Mouse (Mus musculus): ENCODE results near the gene Mcub.
A peak's percentile ranks its signal among the peaks of the same experiment; 100 is the strongest.

Gene Mcub

DNA sequence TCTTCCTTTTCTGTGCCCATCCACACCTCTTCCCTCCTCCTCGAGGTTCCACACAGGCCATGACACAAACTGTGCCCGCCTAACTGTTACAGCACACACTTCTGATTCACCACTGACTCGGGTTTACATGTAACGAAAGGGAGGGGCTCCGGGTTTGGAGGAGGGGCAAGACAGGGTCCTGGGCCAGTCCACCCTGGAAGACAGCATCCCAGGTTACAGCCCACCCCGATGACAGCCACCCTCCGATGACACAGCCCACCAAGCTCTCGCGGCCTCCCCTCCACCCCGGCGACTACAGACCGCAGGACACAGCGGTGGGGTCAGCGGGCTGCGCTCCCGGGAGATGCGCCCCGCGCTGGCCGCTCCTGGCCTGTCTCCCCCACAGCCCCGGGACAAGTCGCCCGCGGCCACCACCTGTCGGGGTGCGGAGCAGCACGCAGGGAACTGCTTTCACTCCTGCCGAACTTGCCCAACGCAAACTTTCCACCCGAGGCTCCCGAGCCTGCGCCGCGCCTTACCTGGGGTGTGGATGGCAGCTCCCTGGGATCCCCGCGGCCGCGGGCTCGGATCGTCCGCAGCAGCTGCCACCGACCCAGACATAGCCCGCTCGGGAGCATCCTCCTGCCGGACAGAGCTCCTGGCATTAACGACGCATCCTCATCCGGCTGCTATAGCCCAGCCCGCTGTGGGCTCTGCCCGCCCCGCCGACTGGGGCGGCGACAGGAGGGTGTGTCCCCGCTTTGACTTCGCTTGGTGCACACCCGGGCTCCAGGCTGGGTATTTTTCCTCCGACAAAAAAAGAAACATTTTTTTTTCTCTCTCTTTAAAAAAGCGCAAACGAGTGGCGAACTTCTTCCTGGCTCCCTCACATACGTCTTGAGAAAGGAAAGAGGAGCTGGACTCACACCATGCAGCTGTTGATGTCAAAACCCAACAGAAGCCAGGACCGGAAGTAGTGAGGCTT is at the start of gene Mcub:
Mcub (minus strand) TSS at position 775 of the 964 bp plus-strand sequence.
- DNase-seq = peak; percentile 7 to 12

DNA sequence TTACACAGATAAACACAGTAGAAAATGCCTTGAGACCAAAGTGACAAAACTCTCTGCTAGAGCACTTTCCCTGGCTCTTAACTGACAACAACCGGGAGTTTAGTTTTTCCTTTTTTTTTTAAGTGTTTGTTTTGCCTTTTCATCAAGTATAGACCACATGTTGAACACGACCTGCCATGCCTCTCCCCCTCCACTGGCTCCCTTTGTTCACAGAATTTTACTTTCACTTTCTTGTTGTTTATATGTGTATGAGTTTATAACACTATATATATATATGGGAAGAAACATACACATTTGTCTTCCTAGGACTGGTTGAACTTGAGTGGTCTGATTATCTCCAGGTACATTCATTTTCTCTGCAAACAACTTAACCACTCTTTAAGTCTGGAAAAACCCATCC is 42.9 kb upstream of the Mcub start:
- no peak for DNase-seq

DNA sequence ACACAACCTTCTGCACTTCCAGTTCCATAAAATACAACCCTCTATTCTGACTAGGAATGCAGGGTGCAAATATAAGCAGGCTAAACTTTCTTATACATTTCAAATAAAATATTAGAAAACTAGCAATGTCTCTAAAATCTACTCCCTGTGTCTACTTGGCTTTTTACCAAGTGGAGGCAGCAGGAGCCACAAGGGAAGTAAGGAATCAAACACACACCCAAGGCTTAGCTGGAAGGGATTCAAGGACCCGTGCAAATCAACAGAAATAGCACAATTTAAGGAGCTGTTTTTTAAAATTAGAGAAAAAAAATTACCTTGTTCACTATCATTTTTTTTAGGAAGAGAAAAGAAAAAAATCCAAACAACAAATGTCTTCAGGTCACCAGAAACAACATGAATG is 41.2 kb upstream of the Mcub start:
- DNase-seq = no peak

DNA sequence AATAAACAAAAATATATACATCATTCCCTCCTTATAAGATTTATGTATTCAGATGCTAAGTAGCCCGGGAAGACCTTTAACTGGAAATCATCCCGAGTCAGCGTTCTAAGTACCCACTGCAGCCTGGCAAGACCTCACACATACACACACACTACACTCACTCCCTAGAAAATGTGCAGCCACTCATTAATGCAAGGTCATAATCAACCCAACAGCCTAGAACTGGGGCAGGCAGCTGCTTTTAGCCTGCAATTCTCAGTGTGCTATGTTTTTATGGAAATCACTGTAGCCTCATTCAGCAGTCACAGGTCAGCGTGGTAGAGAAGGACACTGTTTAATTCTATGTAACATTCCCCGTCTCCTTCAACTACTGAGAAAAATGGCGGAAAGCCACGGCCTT is 36.1 kb upstream of the Mcub start:
- DNase-seq = no peak

DNA sequence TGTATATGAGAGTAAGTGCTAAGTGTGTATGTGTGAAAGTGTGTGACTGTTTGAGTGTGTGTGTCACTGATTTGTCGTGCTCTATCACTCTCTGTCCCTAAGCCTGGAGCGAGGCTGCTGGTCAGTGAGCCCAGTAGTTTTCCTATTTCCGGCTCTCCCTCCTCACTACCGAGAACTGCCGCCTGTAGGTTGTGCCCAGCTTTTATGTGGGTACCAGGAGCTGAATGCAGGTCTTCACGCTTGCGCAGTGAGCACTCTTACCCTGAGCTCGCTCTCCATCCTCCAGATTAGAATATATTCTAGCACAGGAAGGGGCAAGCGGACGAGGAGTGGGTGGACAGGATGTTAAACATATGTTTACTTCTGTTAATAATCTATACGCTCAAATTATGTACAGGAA is 30.9 kb upstream of the Mcub start:
- no peak for DNase-seq

DNA sequence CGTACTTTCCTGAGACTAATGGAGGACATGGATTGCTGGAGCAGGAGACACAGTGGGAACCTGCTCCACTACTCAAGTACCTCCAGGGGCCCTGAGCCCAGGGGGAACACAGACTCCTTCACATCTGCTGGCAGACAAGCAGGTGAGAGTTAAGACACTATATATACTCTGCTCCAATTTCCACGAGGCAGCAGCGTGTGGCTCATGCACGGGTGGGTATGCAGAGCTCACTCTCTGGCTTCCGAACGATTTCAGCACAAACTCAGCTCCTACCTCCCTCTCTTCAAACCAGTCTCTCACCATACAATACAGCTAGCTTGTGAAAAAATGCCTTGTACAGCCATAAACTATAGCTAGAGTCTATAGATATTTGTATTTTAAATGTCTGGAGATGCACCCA is 28.5 kb upstream of the Mcub start:
- no peak for DNase-seq

DNA sequence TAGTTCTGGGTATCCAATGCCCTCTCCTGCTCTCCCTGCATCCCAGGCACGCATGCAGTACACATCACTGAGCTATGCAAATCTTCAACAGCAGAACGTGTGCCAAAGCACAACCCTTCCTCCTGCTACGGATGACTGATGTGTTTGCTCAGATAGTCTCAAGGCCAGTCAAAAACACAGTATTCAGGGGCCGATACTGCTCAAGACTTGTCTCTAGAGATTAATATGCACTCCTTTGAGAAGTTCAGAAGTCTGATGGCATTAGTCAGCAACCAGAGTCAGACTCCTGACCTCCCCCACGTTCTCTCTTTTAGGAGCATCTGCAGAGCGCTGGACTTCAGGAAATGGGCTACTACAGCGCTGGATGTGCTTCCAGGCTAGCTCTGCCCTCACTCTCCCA is 28.0 kb upstream of the Mcub start:
- no peak for DNase-seq

DNA sequence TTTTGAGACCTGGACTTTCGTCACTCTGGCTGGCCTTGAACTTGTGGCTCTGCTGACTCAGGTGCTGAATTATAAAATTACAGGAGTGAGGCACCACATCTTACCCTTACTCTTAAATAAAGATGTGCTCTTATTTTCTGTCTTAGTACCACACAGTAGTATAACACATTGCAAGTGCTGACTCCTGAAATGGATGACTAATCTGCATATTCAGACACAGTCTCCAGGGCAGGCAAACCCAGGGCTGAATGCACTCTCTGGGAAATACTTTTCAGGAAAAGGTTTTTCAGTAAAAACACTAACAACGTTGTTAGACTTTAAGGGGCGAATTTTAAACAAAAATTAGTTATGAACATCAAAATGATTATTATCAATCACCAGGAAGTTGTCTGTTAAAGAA is 27.3 kb upstream of the Mcub start:
- DNase-seq = no peak

DNA sequence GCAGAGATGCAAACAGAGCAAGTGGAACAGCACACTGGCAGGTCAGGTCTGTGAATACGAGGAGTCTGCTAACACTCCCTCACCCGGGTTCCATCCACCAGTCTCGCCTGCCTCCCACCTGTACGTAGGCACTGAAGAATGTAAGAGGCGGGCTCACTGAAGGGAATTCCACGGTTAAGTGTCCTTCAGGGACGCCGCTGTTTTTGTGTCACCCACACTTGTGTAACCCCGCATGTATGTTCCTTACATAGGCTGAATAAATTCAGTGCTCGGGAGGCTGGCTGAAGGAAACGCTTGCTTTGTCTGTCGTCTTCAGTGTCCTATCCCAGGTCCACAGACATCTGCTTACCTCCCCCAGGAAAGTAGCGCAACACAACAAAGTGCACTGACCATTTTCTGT is 17.3 kb upstream of the Mcub start:
- DNase-seq = no peak

DNA sequence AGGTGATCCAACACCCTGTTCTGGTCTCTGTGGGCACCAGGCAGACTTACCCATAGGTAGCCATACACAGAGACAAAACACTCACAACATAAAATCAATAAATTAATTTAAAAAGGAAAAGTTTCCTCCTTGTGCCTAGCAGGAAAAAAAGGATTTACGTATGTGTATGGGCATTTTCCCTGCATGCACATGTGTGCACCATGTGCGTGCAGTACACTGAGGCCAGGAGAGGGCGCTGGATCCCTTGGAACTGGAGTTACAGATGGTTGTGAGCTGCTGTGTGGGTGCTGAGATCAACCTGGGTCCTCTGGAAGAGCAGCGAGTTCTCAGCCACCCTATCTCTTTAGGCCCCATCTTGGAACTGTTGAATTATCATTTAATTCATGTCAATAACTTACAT is 15.3 kb upstream of the Mcub start:
- DNase-seq = no peak

DNA sequence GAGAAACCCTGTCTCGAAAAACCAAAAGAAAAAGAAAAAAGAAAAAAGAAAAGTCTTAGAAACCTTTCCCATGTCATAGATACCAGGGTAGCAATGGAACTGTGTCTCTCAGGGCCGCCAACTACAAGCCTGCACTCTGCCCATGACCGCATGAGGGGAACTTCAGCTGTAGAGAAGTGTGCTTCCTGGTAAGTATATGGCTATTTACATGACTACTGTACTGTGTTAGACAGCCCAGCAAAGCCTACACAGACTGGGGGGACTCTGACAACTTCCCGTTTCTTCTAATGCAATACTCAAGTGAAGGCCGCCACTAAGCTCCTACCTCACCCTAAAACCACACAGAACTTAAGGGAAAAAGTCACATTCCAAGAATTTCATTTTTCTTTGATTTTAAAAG is 14.8 kb upstream of the Mcub start:
- DNase-seq = no peak

DNA sequence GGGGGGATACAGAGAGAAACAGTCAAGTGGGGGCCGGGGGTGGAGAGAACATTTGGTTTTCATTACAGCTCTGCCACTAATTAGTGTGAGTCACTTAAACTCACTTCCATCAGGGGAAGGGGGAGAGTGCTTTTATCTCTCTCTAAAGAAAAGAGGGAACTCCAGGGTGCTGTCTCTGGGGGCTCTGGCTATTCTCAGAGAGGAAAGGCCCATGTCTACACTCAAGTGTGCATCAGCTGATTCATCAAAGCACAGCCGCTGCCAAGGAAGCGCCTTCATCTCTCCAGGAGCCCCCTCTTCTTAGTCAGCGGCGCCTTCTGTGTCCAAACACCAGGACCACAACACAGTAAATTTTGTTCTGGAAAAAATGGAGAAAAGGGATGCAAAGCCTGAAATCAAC is 12.3 kb upstream of the Mcub start:
- no peak for DNase-seq

DNA sequence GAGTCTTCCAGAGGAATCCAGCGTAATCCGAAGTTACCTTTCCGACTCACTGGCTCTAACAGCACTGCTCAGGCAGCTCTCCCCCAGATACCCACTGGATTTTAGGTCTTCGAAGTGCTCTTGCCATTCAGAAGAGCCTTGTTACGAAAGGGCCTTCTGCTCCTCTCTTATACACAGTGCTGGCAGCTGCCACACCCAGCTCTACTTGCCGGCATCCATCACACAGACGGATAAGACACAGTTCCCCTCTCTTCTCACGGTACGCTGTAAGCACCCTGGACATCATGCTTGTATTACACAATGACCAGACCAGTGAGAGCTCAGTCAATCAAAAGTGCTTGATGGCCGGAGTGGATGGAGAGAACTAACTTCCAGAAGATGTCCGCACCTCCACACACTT is 11.8 kb upstream of the Mcub start:
- no peak for DNase-seq

DNA sequence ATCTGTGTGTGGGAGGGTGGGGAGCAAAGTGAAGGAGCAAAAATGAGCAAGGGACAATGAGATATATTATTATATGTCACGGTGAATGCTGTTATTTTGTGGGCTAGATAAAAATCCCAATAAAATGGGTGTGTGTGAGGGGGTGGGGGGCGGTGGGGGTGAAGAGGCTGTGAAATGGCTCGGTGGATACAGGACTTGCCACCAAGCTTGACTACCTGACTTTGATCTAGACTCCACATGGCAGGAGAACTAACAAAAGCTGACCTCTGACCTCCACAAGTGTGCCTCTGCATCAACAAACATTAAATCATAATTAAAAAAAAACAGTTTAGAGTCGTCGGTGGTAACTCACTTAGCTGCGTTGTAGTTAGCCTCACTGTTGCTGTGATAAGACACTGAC is 9.5 kb upstream of the Mcub start:
- no peak for DNase-seq

DNA sequence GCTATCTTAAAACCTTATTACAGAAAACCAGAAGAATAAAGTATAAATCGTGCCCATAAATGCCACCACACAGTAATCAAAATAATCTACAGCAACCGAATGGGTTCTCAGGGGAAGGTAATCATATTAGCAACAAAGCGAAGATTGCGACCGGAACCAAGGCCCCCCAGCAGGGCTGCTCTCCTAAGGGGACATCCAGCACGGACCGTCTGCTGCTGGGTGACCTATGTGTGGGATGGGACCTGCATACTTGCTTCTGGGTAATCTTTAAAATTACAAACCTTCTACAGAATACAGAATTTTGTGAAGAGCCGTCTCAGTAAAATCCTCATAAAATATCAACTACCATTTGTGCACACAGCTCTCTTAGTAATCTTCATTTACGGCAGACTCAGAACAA is 8.7 kb upstream of the Mcub start:
- no peak for DNase-seq

DNA sequence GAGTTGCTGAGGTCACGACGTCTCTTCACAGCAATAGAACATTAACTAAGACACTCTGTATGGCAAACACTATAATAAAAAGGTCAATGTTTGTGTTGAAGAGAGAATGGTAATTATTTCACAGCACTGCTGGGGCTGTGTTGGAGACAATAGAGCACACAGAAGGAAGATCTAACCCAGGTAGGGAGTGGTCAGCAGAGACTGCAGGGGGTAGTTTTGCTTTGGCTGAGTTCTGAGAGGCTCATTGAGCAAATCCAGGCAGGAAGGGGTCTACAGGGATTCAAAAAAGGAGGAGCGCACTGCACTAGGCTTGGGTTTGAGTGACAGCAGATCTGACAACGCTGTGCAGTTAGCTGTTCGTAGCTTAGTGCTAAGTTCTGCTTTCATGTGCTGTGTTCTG is 6.3 kb upstream of the Mcub start:
- no peak for DNase-seq

DNA sequence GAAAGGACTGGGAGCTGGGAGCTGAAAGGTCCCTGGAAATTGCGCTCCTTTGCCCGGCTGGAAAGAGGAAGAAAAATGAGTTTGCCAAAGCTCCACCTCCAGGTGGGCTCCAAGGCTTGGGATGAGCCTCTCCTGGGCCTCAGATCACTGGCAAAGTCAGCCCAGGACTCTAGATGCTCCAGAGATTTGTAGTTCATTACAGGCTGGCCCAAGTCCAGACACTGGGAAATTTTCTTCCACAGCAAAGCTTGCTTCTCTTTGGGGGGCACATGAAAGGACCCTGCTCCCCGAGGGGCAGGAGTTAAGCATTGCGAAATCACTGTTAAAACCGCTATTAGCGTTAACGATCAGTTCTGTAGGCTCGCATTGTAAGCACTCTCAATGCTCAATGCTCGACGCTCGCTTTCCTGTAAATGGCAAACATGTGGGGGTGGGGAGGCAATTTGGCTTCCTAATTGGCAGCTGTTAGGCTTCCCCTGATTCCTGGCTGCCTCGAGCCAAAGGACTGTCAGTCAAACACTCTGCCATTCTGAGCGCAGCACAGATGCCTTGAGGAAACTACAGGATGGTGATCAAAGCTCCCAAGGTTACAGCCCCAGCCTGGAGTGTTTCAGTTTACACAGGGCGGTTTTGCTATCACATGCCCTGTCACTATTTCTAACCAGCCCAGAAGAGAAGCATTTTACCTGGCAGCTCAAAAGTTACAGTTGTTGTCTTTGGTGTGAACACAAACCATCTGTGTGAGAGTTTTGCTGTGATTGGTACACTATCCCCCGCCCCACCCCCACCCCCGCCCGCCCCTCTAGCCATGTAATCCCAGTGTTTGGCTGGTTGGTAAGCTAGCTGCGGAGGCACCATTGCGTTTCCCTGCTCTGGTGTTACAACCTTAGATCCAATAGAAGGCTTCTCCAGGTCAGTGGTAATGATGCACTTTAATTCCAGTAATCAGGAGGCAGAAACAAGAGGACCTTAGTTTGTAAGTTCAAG is 816 bp upstream of the Mcub start:
- DNase-seq = no peak

DNA sequence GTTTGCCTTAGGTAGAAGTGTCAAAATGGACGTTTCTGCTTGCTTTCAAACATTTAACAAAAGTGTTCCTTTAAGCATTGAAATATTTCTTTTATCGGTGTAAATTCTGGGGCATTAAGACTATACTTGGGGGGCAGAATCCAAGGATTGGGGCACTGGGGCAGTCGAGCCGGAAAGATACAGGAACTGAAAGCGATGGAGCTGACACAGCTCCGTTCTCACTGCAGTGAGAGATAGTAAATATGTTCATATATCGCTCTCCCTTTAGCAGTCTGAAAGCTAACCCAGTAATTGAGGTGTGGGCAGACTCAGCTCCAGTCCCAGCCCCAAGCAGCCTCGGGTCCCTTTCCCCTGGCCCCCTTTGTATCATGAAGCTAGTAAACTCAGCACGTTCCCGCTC is 975 bp downstream of the Mcub start:
- no peak for DNase-seq

DNA sequence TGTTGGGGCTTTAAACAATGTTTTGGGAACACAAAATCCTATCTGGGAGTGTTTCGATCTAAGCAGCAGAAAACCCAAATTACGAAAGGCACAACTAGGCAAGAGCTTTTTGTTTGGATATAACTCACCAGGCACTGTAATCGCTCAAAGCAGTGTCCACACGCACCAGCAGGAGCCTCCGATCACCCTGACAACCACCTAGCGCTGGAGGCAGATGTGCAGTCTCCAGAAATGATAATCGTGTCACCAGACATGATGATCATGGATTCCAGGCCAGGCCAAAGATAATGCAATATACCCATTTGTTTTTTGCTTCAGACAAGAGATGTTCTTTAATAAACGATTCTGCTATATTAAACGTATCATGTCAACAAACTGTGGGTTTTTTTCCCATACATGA is 2.1 kb downstream of the Mcub start:
- no peak for DNase-seq

DNA sequence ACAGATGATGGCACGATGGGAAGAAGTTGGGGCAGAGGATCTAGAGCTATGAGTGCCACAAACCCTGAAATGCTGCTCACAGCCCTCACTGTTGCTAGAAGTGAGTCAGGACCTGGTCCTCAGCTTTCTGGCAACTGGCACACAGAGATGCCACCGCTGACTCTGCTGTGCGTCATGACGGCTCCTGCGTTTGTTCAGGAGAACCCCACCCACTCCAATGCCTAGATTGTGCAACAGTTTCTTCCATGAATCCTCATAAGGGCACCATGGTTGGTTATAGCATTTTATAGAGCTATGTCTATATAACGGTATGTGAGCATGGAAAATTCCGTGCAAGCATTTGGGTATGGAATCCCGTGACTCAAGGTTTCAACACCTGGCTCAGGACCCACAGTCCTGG is 5.3 kb downstream of the Mcub start:
- DNase-seq = no peak

DNA sequence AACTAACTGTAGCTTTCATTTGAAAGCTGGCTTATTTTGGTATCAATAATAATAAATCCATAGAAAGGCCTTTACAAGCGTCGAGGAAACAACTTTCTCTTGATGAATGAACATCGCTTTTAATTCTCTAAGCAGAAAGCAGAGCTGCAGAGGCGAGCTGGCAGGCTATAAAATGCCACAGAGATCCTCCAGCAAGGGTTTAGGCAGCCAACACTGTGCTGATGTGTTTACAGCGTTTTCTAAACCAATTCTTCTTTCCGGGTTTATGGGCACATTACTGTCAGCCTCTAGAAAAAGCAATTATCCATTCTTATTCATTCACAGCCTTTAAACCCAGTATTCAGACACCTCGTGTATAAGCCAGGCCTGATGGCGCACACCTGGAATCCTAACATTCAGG is 7.5 kb downstream of the Mcub start:
- no peak for DNase-seq

DNA sequence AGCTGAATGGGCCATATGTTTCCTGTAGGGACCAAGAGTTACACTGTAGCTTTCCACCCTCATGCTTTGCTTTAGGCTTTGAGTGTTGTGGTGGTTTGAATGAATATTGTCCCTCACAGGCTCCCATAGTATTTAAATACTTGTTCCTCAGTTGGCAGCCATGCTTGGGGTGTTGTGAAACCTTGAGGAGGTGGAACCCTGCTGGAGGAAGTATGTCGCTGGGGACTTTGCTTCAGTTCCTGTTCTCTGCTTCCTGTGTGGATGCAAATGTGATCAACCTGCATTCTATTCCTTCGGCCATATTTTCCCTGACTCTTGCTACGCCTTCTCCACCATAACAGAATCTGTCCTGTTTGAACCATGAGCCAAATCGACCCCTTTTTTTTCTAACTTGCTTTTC is 16.7 kb downstream of the Mcub start:
- no peak for DNase-seq

DNA sequence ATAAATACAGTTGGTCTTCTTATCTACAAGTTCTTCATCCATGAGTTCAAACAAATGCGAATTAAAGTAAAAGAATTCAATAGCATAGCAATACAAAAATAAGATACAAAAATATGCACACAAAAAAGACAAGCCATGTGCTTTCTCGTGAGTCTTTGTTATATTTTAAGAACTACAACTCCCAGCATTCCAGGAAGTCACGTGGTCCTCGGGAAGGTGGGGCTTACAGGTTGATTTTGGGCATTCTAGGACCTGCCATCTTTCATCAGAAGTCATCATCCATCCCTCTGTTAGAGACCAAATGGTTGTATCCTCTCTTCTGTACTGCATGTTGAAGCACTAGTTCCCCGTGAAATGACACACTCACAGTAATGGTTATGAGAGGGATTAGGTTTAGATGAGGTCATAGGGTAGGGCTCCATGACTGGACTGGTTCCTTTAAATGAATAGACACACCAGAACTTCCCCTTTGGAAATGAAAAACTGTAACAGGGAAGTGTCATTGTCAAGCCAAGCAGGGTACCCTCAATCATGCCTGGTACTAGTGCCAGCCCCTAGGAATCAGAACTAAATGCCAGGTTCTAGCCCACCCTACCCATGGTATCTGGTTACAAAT is 20.7 kb downstream of the Mcub start:
- no peak for DNase-seq
